Mouse (Mus musculus) adrenal gland, postnatal 36 days (tissue): ENCODE results near the gene Syne2. TPM values are rescaled to one million over a fixed set of nuclear protein-coding genes. Genes with fewer than 3 reads are reported as not detected.
"Not testable (repeated sequence)": the region's sequence is repeated elsewhere in the genome, so short reads cannot be mapped to it uniquely, and the experiment has no call there.

ENCODE experiments used
- DNase-seq, 2 experiments: peaks; one replicate each; pipeline ENCODE4 v3.0.0; 2021; ENCODE audit warnings: mixed read lengths in 1 of 2
- long read RNA-seq, 2 experiments: library from polyadenylated mRNA; stranded (forward); transcript quantifications; one replicate each; pipeline ENCODE4 v2.0.0; 2021; ENCODE audit warnings: borderline sequencing depth in 2 of 2
- total RNA-seq, 2 experiments: library from RNA; stranded (reverse); gene quantifications; 2 replicates each; pipeline ENCODE4 v1.2.3; 2021

Syne2 gene
- 10 to 100 TPM; 40.6 to 46.1 TPM for total RNA-seq
- long read RNA-seq, experiment 1, partial matches to known transcripts, result 1 of 2 reads
- long read RNA-seq, experiment 1, other reads (novel, unspliced or antisense), result 1 of 2 reads
- long read RNA-seq, experiment 2, partial matches to known transcripts, result 0 of 1 reads
- long read RNA-seq, experiment 2, other reads (novel, unspliced or antisense), result 1 of 1 reads

GRCm38 (mm10) chr12:75817959-75818452 lies at the start of gene Syne2:
Gene Syne2 (plus strand): TSS chr12:75818134.
- DNase-seq, result peak; percentile 90 to 94

- no peak for DNase-seq
Observed at GRCm38 (mm10) chr12:75771410-75771809, 46.5 kb upstream of the Syne2 start.

- peak; percentile 69 to 75 for DNase-seq
Observed at GRCm38 (mm10) chr12:75772424-75773034, 45.4 kb upstream of the Syne2 start.

- DNase-seq, result no peak
Observed at GRCm38 (mm10) chr12:75781445-75781844, 36.5 kb upstream of the Syne2 start.

- no peak for DNase-seq
Observed at GRCm38 (mm10) chr12:75781995-75782394, 35.9 kb upstream of the Syne2 start.

GRCm38 (mm10) chr12:75784271-75784751 lies 33.6 kb upstream of the Syne2 start:
- no peak for DNase-seq

- not testable (repeated sequence) for DNase-seq
Observed at GRCm38 (mm10) chr12:75786681-75787080, 31.3 kb upstream of the Syne2 start.

- no peak for DNase-seq
Observed at GRCm38 (mm10) chr12:75789451-75789850, 28.5 kb upstream of the Syne2 start.

GRCm38 (mm10) chr12:75794527-75794926 lies 23.4 kb upstream of the Syne2 start:
- no peak for DNase-seq

- DNase-seq, result peak in 1 of 2 experiments; percentile 32
Observed at GRCm38 (mm10) chr12:75796510-75796909, 21.4 kb upstream of the Syne2 start.

- DNase-seq, result peak; percentile 24 to 26
Observed at GRCm38 (mm10) chr12:75806281-75806680, 11.7 kb upstream of the Syne2 start.

GRCm38 (mm10) chr12:75813766-75814165 lies 4.2 kb upstream of the Syne2 start:
- peak; percentile 62 to 69 for DNase-seq

GRCm38 (mm10) chr12:75814551-75814950 lies 3.4 kb upstream of the Syne2 start:
- no peak for DNase-seq

GRCm38 (mm10) chr12:75816981-75817856 lies 715 bp upstream of the Syne2 start:
- DNase-seq, result no peak

- DNase-seq, result peak; percentile 83 to 84
Observed at GRCm38 (mm10) chr12:75818453-75819434, 810 bp downstream of the Syne2 start.

GRCm38 (mm10) chr12:75819481-75819880 lies 1.5 kb downstream of the Syne2 start:
- DNase-seq, result no peak

GRCm38 (mm10) chr12:75820216-75820615 lies 2.3 kb downstream of the Syne2 start:
- peak; percentile 33 to 38 for DNase-seq

- peak in 1 of 2 experiments; percentile 50 for DNase-seq
Observed at GRCm38 (mm10) chr12:75822122-75822521, 4.2 kb downstream of the Syne2 start.

GRCm38 (mm10) chr12:75823475-75823874 lies 5.5 kb downstream of the Syne2 start:
- DNase-seq, result no peak

- DNase-seq, result no peak
Observed at GRCm38 (mm10) chr12:75825458-75825857, 7.5 kb downstream of the Syne2 start.

GRCm38 (mm10) chr12:75826699-75827353 lies 8.9 kb downstream of the Syne2 start:
- no peak for DNase-seq
